Mouse (Mus musculus): ENCODE results near the gene Olfr642. TPM values are rescaled to one million over a fixed set of nuclear protein-coding genes. Genes with fewer than 3 reads are reported as not detected.

The Olfr642 gene
- not detected in 2 replicates for polyA plus RNA-seq (2014; fragmentation: Nextera tagmentation; extraction: Ambion mirVana)

DNA sequence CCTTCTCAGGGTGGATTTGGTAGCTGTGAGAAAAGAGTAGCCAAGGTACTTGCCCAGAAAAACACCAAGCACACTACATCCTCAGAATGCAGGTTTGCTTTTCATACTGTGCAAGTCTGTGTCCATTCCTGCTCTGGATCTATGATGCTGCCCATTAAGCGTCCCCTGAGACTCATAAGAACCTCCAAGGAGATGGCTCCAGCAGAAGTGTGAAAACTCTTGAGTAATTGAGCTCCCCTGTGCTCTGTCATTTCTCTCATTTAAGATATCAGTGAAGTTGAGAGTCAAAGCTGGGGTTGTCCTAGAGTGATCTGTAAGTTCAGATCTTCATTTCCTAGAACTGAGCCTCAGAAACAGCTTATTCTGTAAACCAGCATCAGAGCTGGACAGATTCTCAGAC lies at the start of gene Olfr642:
Olfr642 (minus strand) TSS at position 101 of the 400 bp plus-strand sequence.
- Histone ChIP-seq H3K4me2 (replicated peaks; ENCODE audit: low read depth, low read length) (no peak within 1 kb of the TSS), H3K4me1 (replicated peaks; ENCODE audit: control insufficient read depth, insufficient read depth, low read length) (no peaks in the 10 kb centered on the region), H3K27me3 (ENCODE audit: control insufficient read depth, insufficient read depth, low read length) (no peaks in the 10 kb centered on the region), H3K9me3 (ENCODE audit: control insufficient read depth, low read length) (no peaks in the 10 kb centered on the region), H3K9ac (ENCODE audit: low read depth, low read length) (no peak within 1 kb of the TSS), H3K27ac (ENCODE audit: low read depth, low read length) (no peak within 1 kb of the TSS), H3K36me3 (ENCODE audit: control insufficient read depth, insufficient read depth, low read length) (no peaks in the 10 kb centered on the region), H3K4me3 (ENCODE audit: low read depth, low read length) (no peak within 1 kb of the TSS)
- WGBS, result 70% methylated on average over 1 of the region's 1 CpGs
- ATAC-seq (ENCODE audit: low FRiP score) (no peak), DNase-seq (ENCODE audit: low spot score) (no peak)

DNA sequence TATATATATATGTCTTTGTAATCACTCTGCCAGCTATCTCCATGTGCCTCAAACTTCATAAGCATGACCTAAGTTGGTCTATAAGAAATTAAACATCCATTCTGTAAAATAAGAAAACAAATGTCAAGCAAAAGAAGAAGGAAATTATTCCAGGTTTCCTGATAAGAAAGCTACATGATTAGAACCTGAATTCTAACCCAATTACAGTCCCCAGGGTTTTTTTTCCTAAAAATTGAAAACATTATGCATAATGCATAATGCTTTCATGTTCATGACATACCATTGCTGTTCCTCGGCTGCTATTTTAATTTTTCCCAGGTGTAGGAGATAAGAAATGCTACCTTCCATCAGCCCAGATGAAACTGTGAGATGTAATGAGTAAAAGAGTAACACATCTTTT lies 32.9 kb upstream of the Olfr642 start, which contains the start of gene Olfr645:
Olfr645 (minus strand) TSS at position 101 of the 400 bp plus-strand sequence.
- ATAC-seq (ENCODE audit: low FRiP score) (no peak), DNase-seq (ENCODE audit: low spot score) (no peak)
- Histone ChIP-seq H3K36me3 (ENCODE audit: control insufficient read depth, insufficient read depth, low read length) (no peaks in the 10 kb centered on the region), H3K4me1 (replicated peaks; ENCODE audit: control insufficient read depth, insufficient read depth, low read length) (no peaks in the 10 kb centered on the region), H3K9me3 (ENCODE audit: control insufficient read depth, low read length) (no peaks in the 10 kb centered on the region), H3K4me2 (replicated peaks; ENCODE audit: low read depth, low read length) (no peak within 1 kb of the TSS), H3K27ac (ENCODE audit: low read depth, low read length) (no peak within 1 kb of the TSS), H3K4me3 (ENCODE audit: low read depth, low read length) (no peak within 1 kb of the TSS), H3K9ac (ENCODE audit: low read depth, low read length) (no peak within 1 kb of the TSS), H3K27me3 (ENCODE audit: control insufficient read depth, insufficient read depth, low read length) (no peaks in the 10 kb centered on the region)
- 85% methylated on average over 1 of the region's 1 CpGs for WGBS

DNA sequence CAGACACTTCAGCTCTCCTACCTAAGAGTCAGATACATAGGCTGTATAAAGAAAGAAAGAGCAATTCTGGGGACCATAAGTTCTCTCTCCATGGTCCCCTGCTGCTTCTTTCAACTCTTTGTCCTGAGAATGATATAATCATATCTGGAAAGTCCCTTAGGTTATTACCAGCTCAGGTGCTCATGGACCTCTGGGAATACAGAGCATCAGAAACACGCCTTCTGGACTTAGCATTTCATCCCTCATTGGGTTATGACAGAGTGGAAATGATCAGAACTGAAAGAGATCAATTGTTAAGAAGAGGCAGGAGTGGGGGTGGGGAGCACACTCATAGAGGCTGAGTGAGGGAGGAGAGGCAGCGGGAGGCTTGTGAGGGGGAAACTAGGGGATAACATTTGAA lies 19.3 kb upstream of the Olfr642 start, which contains the start of gene Olfr644:
Olfr644 (minus strand) TSS at position 101 of the 400 bp plus-strand sequence.
- Histone ChIP-seq H3K36me3 (ENCODE audit: control insufficient read depth, insufficient read depth, low read length) (no peaks in the 10 kb centered on the region), H3K4me2 (replicated peaks; ENCODE audit: low read depth, low read length) (no peak within 1 kb of the TSS), H3K4me3 (ENCODE audit: low read depth, low read length) (no peak within 1 kb of the TSS), H3K4me1 (replicated peaks; ENCODE audit: control insufficient read depth, insufficient read depth, low read length) (no peaks in the 10 kb centered on the region), H3K27me3 (ENCODE audit: control insufficient read depth, insufficient read depth, low read length) (no peaks in the 10 kb centered on the region), H3K27ac (ENCODE audit: low read depth, low read length) (no peak within 1 kb of the TSS), H3K9me3 (ENCODE audit: control insufficient read depth, low read length) (no peaks in the 10 kb centered on the region), H3K9ac (ENCODE audit: low read depth, low read length) (no peak within 1 kb of the TSS)
- 72% methylated on average over 2 of the region's 2 CpGs for WGBS
- ATAC-seq (ENCODE audit: low FRiP score) (no peak), DNase-seq (ENCODE audit: low spot score) (no peak)

DNA sequence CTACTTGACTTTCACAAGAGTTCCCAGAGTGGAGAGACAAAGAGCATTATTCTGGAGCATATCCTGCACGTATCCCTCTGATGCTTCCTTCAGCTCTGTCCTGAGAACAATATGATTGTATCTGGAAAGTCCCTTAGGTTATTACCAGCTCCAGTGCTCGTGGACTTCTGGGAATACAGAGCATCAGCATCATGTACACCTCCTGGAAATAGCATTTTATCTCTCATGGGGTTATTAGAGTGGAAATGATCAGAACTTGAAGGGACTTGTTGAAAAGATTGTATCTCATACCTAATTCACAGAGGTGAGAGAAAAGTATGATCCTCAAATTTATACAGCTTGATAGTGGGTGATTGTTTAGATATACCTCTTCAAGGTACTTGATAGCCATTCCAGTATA lies 8.9 kb upstream of the Olfr642 start, which contains the start of gene 4930516K23Rik:
4930516K23Rik (minus strand) TSS at position 101 of the 400 bp plus-strand sequence.
- ATAC-seq (ENCODE audit: low FRiP score), result no peak
- no peak for DNase-seq (ENCODE audit: low spot score)
- H3K9ac ChIP-seq (ENCODE audit: low read depth, low read length), result no peak within 1 kb of the TSS
- WGBS, result 63% methylated on average over 2 of the region's 2 CpGs
- no peak within 1 kb of the TSS for H3K4me2 ChIP-seq (replicated peaks; ENCODE audit: low read depth, low read length)
- no peak within 1 kb of the TSS for H3K27ac ChIP-seq (ENCODE audit: low read depth, low read length)
- H3K9me3 ChIP-seq (ENCODE audit: control insufficient read depth, low read length), result no peaks in the 10 kb centered on the region
- no peaks in the 10 kb centered on the region for H3K4me1 ChIP-seq (replicated peaks; ENCODE audit: control insufficient read depth, insufficient read depth, low read length)
- H3K27me3 ChIP-seq (ENCODE audit: control insufficient read depth, insufficient read depth, low read length), result no peaks in the 10 kb centered on the region
- H3K4me3 ChIP-seq (ENCODE audit: low read depth, low read length), result no peak within 1 kb of the TSS
- H3K36me3 ChIP-seq (ENCODE audit: control insufficient read depth, insufficient read depth, low read length), result no peaks in the 10 kb centered on the region

DNA sequence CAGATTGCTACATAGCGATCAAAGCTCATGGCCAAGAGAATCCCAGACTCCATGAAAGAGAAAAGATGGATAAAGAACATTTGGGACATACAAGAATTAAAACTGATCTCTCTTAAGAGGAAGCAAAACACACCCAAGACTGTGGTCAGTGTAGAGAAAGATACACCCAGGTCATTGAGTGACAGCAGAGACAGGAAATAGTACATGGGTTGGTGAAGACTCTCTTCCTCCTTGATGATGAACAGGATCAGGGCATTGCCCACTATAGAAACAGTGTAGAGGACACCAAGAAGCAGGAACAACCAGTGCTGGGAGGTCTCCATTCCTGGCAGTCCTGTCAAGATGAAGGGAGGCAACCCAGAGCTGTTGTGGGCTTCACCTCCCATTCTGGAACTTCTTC lies 6.7 kb upstream of the Olfr642 start:
- Histone ChIP-seq H3K9me3 (ENCODE audit: control insufficient read depth, low read length) (no peaks in the 10 kb centered on the region), H3K4me3 (ENCODE audit: low read depth, low read length) (no peak overlapping the region), H3K27ac (ENCODE audit: low read depth, low read length) (no peak overlapping the region), H3K36me3 (ENCODE audit: control insufficient read depth, insufficient read depth, low read length) (no peaks in the 10 kb centered on the region), H3K4me2 (replicated peaks; ENCODE audit: low read depth, low read length) (no peak overlapping the region), H3K4me1 (replicated peaks; ENCODE audit: control insufficient read depth, insufficient read depth, low read length) (no peaks in the 10 kb centered on the region), H3K9ac (ENCODE audit: low read depth, low read length) (no peak overlapping the region), H3K27me3 (ENCODE audit: control insufficient read depth, insufficient read depth, low read length) (no peaks in the 10 kb centered on the region)
- WGBS, result 96% methylated on average over 1 of the region's 1 CpGs
- DNase-seq (ENCODE audit: low spot score) (no peak), ATAC-seq (ENCODE audit: low FRiP score) (no peak)

DNA sequence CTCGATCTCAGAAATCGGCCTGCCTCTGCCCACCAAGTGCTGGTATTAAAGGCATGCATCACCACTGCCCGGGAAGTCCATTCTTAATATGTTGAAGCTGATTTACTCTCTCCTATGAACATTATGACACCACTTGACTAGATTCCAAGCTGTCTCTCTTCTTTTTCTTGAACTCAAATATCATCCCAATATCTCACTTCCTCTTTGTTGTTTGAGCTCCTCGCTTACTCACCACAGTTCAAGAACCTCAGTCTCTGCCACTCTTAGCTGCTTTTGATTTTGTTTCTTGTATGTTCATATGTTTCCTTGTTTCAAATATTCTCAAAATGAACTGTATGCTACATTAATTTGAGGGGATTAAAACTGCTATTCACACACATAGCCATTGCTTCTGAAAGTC lies 1.7 kb downstream of the Olfr642 start:
- DNase-seq (ENCODE audit: low spot score) (no peak), ATAC-seq (ENCODE audit: low FRiP score) (no peak)
- no peaks in the 10 kb centered on the region for H3K27me3 ChIP-seq (ENCODE audit: control insufficient read depth, insufficient read depth, low read length)
- H3K9me3 ChIP-seq (ENCODE audit: control insufficient read depth, low read length), result no peaks in the 10 kb centered on the region
- no peaks in the 10 kb centered on the region for H3K4me1 ChIP-seq (replicated peaks; ENCODE audit: control insufficient read depth, insufficient read depth, low read length)
- 89% methylated on average over 4 of the region's 4 CpGs for WGBS
- no peaks in the 10 kb centered on the region for H3K36me3 ChIP-seq (ENCODE audit: control insufficient read depth, insufficient read depth, low read length)
- no peak overlapping the region for H3K4me2 ChIP-seq (replicated peaks; ENCODE audit: low read depth, low read length)
- H3K9ac ChIP-seq (ENCODE audit: low read depth, low read length), result no peak overlapping the region
- H3K4me3 ChIP-seq (ENCODE audit: low read depth, low read length), result no peak overlapping the region
- H3K27ac ChIP-seq (ENCODE audit: low read depth, low read length), result no peak overlapping the region

DNA sequence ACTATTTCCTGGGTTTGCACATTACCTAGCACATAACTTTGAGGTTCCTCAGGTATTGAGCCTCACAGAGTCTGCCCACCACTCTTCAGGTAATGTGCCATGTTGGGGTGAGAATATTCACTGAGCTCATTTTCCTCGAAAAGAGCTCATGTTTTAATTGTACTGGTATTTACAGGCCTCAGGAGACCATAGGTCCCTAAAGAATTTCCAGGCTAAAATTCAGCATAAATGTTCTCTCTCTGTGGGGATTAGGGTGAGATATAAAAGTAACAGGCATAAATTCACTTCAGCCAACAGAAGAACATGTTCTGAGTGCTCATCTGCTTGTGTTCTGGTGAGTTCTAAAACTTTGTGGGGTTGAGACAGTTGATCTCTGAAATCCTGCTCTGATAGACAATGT lies 17.3 kb downstream of the Olfr642 start, which contains the start of gene Olfr641:
Olfr641 (plus strand) TSS at position 301 of the 400 bp plus-strand sequence.
- Histone ChIP-seq H3K9ac (ENCODE audit: low read depth, low read length) (no peak within 1 kb of the TSS), H3K4me3 (ENCODE audit: low read depth, low read length) (no peak within 1 kb of the TSS), H3K36me3 (ENCODE audit: control insufficient read depth, insufficient read depth, low read length) (no peaks in the 10 kb centered on the region), H3K27ac (ENCODE audit: low read depth, low read length) (no peak within 1 kb of the TSS), H3K4me2 (replicated peaks; ENCODE audit: low read depth, low read length) (no peak within 1 kb of the TSS), H3K4me1 (replicated peaks; ENCODE audit: control insufficient read depth, insufficient read depth, low read length) (no peaks in the 10 kb centered on the region), H3K9me3 (ENCODE audit: control insufficient read depth, low read length) (no peaks in the 10 kb centered on the region), H3K27me3 (ENCODE audit: control insufficient read depth, insufficient read depth, low read length) (no peaks in the 10 kb centered on the region)
- ATAC-seq (ENCODE audit: low FRiP score) (no peak), DNase-seq (ENCODE audit: low spot score) (no peak)
- 74% methylated on average over 1 of the region's 1 CpGs for WGBS

DNA sequence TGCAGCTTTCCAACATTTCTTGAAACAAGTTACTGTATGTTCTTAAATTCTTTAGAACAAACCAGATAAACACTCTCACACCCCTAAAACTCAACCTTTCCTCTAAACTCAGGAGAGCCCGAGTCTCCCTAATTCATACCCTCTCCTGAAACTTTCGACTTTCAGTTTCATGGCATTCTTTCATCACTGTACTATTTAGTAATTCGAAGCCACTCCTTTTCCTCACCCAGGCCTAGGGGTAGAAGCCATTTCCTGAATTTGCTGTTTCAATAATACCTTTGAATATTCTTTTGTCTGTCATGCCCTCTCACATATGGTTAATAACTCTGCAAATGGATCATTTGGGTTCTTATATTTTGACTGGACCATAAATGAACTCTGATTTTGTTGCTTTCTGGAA lies 25.5 kb downstream of the Olfr642 start:
- no peak overlapping the region for H3K27ac ChIP-seq (ENCODE audit: low read depth, low read length)
- H3K4me2 ChIP-seq (replicated peaks; ENCODE audit: low read depth, low read length), result no peak overlapping the region
- no peaks in the 10 kb centered on the region for H3K4me1 ChIP-seq (replicated peaks; ENCODE audit: control insufficient read depth, insufficient read depth, low read length)
- no peak overlapping the region for H3K4me3 ChIP-seq (ENCODE audit: low read depth, low read length)
- DNase-seq (ENCODE audit: low spot score) (no peak), ATAC-seq (ENCODE audit: low FRiP score) (no peak)
- 81% methylated on average over 3 of the region's 3 CpGs for WGBS
- H3K9ac ChIP-seq (ENCODE audit: low read depth, low read length), result no peak overlapping the region
- no peaks in the 10 kb centered on the region for H3K9me3 ChIP-seq (ENCODE audit: control insufficient read depth, low read length)
- no peaks in the 10 kb centered on the region for H3K27me3 ChIP-seq (ENCODE audit: control insufficient read depth, insufficient read depth, low read length)
- no peaks in the 10 kb centered on the region for H3K36me3 ChIP-seq (ENCODE audit: control insufficient read depth, insufficient read depth, low read length)

DNA sequence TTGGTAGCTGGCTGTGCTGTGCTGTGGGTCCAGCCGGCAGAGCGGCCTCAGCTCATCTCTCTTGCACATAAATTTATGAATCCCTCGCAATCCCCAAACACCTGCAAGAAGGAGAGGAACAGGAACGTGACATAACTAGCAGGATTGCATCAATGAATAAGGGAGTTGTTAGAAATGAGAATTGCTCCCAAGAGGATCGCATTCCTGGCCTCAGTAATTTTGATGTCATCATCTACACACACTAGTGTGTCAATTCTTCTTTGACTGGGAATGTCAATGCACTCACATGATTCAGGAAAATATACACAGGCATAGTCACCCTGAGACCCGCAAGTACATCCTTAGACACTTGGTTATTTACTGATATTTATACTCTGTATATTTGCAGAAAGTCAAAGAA lies 27.0 kb downstream of the Olfr642 start, which contains the start of gene Olfr640:
Olfr640 (minus strand) TSS at position 101 of the 400 bp plus-strand sequence.
- H3K4me1 ChIP-seq (replicated peaks; ENCODE audit: control insufficient read depth, insufficient read depth, low read length), result no peaks in the 10 kb centered on the region
- no peaks in the 10 kb centered on the region for H3K27me3 ChIP-seq (ENCODE audit: control insufficient read depth, insufficient read depth, low read length)
- H3K36me3 ChIP-seq (ENCODE audit: control insufficient read depth, insufficient read depth, low read length), result no peaks in the 10 kb centered on the region
- H3K4me3 ChIP-seq (ENCODE audit: low read depth, low read length), result no peak within 1 kb of the TSS
- 86% methylated on average over 6 of the region's 6 CpGs for WGBS
- no peak for ATAC-seq (ENCODE audit: low FRiP score)
- H3K9ac ChIP-seq (ENCODE audit: low read depth, low read length), result no peak within 1 kb of the TSS
- H3K27ac ChIP-seq (ENCODE audit: low read depth, low read length), result no peak within 1 kb of the TSS
- no peaks in the 10 kb centered on the region for H3K9me3 ChIP-seq (ENCODE audit: control insufficient read depth, low read length)
- DNase-seq (ENCODE audit: low spot score), result no peak
- H3K4me2 ChIP-seq (replicated peaks; ENCODE audit: low read depth, low read length), result no peak within 1 kb of the TSS

All from hindbrain, embryonic 11.5 days (tissue).